Mouse (Mus musculus) midbrain, postnatal 0 days (tissue): ENCODE measurements at regions not wholly inside any gene's neighbourhood (a gene's known extent, or its start where the extent isn't known, plus 50 kb on each side); places are given as distances from the start of the nearest gene placed in this dataset.

Experiments
- ATAC-seq: fragments of 200-750 bp; cut with Nextera tagmentation; 2 replicates; pipeline ENCODE4 v1.8.0; 2017; ENCODE audit warnings: moderate number of reproducible peaks, mild to moderate bottlenecking, moderate TSS enrichment, moderate library complexity; ENCODE audit not compliant: low FRiP score
- DNase-seq: peaks from one replicate; pipeline ENCODE4 v3.0.0-alpha.2; 2015; ENCODE audit warnings: low spot score
- H3K27ac ChIP-seq: fragments of 300-500 bp; sonication (generic); 2 replicates; pipeline ENCODE4 v1.5.1; 2014; ENCODE audit warnings: low read depth, mild to moderate bottlenecking, low read length, mixed read lengths
- H3K27me3 ChIP-seq: fragments of 300-500 bp; sonication (generic); 2 replicates; pipeline ENCODE4 v1.6.1; 2014; ENCODE audit warnings: low read length, control low read depth, mixed read lengths; ENCODE audit not compliant: insufficient read depth
- H3K36me3 ChIP-seq: fragments of 300-500 bp; sonication (generic); 2 replicates; pipeline ENCODE4 v1.6.1; 2014; ENCODE audit warnings: low read length, control low read depth, mixed read lengths; ENCODE audit not compliant: insufficient read depth
- H3K4me1 ChIP-seq: fragments of 300-500 bp; sonication (generic); 2 replicates; pipeline ENCODE4 v1.6.1; 2014; ENCODE audit warnings: mild to moderate bottlenecking, control low read depth, antibody characterized with exemption, low read length, mixed read lengths; ENCODE audit not compliant: insufficient read depth
- H3K4me2 ChIP-seq: fragments of 300-500 bp; sonication (generic); 2 replicates; pipeline ENCODE4 v1.6.1; 2014; ENCODE audit warnings: low read depth, mild to moderate bottlenecking, low read length, mixed read lengths; ENCODE audit not compliant: poor library complexity, severe bottlenecking
- H3K4me3 ChIP-seq: fragments of 300-500 bp; sonication (generic); 2 replicates; pipeline ENCODE4 v1.5.1; 2014; ENCODE audit warnings: low read depth, mild to moderate bottlenecking, low read length, moderate library complexity
- H3K9ac ChIP-seq: fragments of 300-500 bp; sonication (generic); replicated peaks from 2 replicates; pipeline ENCODE4 v1.6.1; 2014; ENCODE audit warnings: mild to moderate bottlenecking, low read length, moderate library complexity, mixed read lengths; ENCODE audit not compliant: poor library complexity, severe bottlenecking
- H3K9me3 ChIP-seq: fragments of 300-500 bp; sonication (generic); 2 replicates; pipeline ENCODE4 v1.6.1; 2016; ENCODE audit warnings: low read length, control low read depth
- CTCF ChIP-seq: IDR thresholded peaks from 2 replicates; pipeline ENCODE4 v1.5.1; 2016; ENCODE audit warnings: antibody characterized with exemption, mild to moderate bottlenecking
- WGBS: fragments of 180-500 bp; shearing (Covaris S2); extraction: QIAGEN DNeasy Blood & Tissue Kit; methylation state at CpG from one replicate; pipeline ENCODE4 v1.1.7; 2014; 5-methylcytosine and 5-hydroxymethylcytosine counted together

DNA sequence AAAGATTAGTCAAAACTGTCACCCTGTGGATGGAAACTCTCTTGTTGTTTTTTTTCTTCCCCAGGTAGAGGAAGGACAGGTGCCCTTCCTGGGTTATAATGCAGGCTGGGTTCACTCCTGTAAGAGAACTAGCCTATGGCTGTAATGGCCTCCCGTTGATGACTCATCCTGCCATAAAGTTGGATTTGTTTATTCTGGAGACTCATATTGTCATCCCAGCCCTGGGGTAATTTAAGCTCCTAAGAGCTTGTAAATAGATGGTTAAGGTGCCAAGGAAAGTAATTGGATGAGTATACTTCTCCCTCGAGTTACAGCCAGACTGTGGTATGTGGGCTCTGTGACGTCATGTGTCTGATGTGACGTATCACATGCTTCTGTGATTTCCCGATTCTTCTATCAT is 106.4 kb upstream of the 1700056E22Rik start:
- DNase-seq (no peak), ATAC-seq (no peak)
- H3K27ac ChIP-seq = no peak overlapping the region
- H3K9ac ChIP-seq = no peak overlapping the region
- 93% methylated on average over 5 of the region's 5 CpGs for WGBS
- no peaks in the 10 kb centered on the region for H3K36me3 ChIP-seq
- H3K27me3 ChIP-seq = no peaks in the 10 kb centered on the region
- no peak for TF ChIP-seq CTCF
- no peak overlapping the region for H3K4me2 ChIP-seq
- no peaks in the 10 kb centered on the region for H3K9me3 ChIP-seq
- no peak overlapping the region for H3K4me3 ChIP-seq
- H3K4me1 ChIP-seq = no peaks in the 10 kb centered on the region

GRCm38 (mm10) chr1:184140082-184140481 is 106.0 kb upstream of the 1700056E22Rik start:
- H3K9me3 ChIP-seq = no peaks in the 10 kb centered on the region
- no peak for DNase-seq
- H3K36me3 ChIP-seq = no peaks in the 10 kb centered on the region
- no peak overlapping the region for H3K27ac ChIP-seq
- no peak for TF ChIP-seq CTCF
- no peak overlapping the region for H3K4me3 ChIP-seq
- no peak overlapping the region for H3K4me2 ChIP-seq
- no peak for ATAC-seq
- WGBS = 75% methylated on average over 4 of the region's 4 CpGs
- no peak overlapping the region for H3K9ac ChIP-seq
- no peaks in the 10 kb centered on the region for H3K4me1 ChIP-seq
- H3K27me3 ChIP-seq = no peaks in the 10 kb centered on the region

DNA sequence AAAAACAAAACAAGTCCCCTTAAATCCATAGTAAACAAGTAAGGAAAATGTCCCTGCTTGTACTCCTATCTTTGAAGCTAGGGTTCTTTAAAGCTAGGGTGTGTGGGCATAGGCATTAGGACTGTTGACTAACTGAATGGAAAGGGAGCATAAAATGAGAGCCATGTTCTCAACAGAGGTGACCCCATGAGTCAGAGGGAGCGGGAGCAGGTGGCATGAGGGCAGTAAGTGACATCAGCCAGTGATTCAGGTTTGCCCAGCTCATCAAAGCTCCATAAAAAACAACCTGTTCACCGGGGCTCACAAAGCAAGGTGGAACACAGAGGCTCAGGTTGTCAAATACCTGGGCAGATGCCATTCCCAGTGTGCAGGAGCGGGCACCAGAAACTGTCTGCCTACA is 104.6 kb upstream of the 1700056E22Rik start:
- Histone ChIP-seq H3K9ac (no peak overlapping the region), H3K4me1 (no peaks in the 10 kb centered on the region)

DNA sequence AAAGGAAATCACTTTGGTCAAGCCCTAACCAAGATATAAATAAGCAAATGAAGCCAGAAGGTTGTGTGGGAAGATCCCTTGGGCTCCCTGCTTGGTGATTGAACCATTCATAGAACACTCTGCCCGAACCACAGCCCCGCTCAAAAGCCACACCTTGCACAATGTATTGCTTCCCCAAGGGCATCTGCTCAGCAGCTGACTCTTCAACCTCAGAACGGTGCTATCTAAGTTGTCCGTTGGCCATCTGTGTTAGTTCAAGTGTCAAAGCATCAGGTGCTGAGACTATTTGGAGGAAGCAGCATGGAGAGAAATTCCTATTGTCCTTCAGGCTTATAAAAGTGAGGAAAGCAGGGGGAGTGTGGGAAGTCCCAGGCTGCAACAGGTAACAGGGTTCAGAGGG is 96.8 kb upstream of the 1700056E22Rik start:
- Histone ChIP-seq H3K4me3 (no peak overlapping the region), H3K27ac (no peak overlapping the region), H3K9me3 (no peaks in the 10 kb centered on the region), H3K36me3 (no peaks in the 10 kb centered on the region), H3K4me1 (no peaks in the 10 kb centered on the region), H3K27me3 (no peaks in the 10 kb centered on the region), H3K4me2 (no peak overlapping the region), H3K9ac (no peak overlapping the region)
- ATAC-seq (no peak), DNase-seq (no peak)
- TF ChIP-seq CTCF = no peak
- 88% methylated on average over 4 of the region's 4 CpGs for WGBS

More for the DNA sequence above, 104.6 kb upstream of the 1700056E22Rik start:
- H3K27ac ChIP-seq = no peak overlapping the region
- WGBS = 89% methylated on average over 3 of the region's 3 CpGs
- TF ChIP-seq CTCF = no peak
- no peaks in the 10 kb centered on the region for H3K27me3 ChIP-seq
- ATAC-seq (no peak), DNase-seq (no peak)
- no peaks in the 10 kb centered on the region for H3K9me3 ChIP-seq
- H3K36me3 ChIP-seq = no peaks in the 10 kb centered on the region
- H3K4me2 ChIP-seq = no peak overlapping the region
- no peak overlapping the region for H3K4me3 ChIP-seq

GRCm38 (mm10) chr1:184127321-184127720 is 93.2 kb upstream of the 1700056E22Rik start:
- no peaks in the 10 kb centered on the region for H3K4me1 ChIP-seq
- 89% methylated on average over 4 of the region's 4 CpGs for WGBS
- H3K9ac ChIP-seq = no peak overlapping the region
- H3K9me3 ChIP-seq = no peaks in the 10 kb centered on the region
- H3K36me3 ChIP-seq = no peaks in the 10 kb centered on the region
- no peak for TF ChIP-seq CTCF
- no peaks in the 10 kb centered on the region for H3K27me3 ChIP-seq
- H3K4me3 ChIP-seq = no peak overlapping the region
- no peak overlapping the region for H3K27ac ChIP-seq
- no peak overlapping the region for H3K4me2 ChIP-seq
- no peak for ATAC-seq
- DNase-seq = no peak

DNA sequence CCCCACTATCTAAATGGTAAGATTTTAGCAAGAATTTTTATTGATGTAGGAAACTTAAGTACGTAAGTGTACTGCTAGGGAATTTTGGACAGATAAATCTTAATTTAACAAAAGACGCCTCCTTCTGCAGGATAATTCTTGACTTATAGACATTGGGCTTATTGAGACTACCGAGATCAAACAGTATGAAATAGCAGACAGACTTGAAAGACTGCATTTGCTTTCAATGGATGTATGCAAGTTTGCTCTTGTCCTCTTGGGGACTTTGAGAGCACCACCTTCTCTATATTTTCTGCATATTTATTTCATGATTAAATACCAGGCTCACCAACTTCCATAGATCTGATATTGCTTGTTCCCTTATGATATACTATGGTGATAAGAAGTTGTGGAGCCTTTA is 92.8 kb upstream of the 1700056E22Rik start:
- ATAC-seq = no peak
- no peak for DNase-seq
- H3K4me1 ChIP-seq = no peaks in the 10 kb centered on the region
- no peaks in the 10 kb centered on the region for H3K9me3 ChIP-seq
- no peak overlapping the region for H3K9ac ChIP-seq
- WGBS = 82% methylated on average over 3 of the region's 3 CpGs
- no peak overlapping the region for H3K4me3 ChIP-seq
- no peaks in the 10 kb centered on the region for H3K36me3 ChIP-seq
- H3K4me2 ChIP-seq = no peak overlapping the region
- H3K27ac ChIP-seq = no peak overlapping the region
- H3K27me3 ChIP-seq = no peaks in the 10 kb centered on the region
- no peak for TF ChIP-seq CTCF
